Mouse (Mus musculus): ENCODE measurements at regions not wholly inside any gene's neighbourhood (a gene's known extent, or its start where the extent isn't known, plus 50 kb on each side); places are given as distances from the start of the nearest gene placed in this dataset.
A peak's percentile ranks its signal among the peaks of the same experiment; 100 is the strongest.

DNA sequence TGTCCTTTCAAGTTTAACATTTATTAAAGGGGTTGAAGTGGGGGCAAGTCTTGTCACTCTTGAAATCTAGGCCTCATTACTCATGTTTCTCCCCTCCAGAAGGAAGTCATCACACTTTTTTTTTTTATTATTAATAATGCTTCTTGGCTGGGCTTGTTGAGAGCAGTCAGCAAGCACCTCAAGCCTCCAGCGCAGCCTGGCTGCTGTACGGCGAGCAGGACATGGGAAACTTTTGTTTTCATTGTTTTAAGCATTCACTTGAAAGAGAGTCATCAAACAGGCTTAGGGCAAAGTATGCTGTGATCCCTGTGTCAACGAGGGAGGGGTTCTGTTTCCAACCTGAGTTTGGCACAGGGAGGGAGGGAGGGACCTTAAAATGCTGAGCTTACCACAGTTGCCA, 178.7 kb downstream of the Gm12728 start:
- no peak for DNase-seq (ENCODE audit: extremely low spot score, low spot score)

DNA sequence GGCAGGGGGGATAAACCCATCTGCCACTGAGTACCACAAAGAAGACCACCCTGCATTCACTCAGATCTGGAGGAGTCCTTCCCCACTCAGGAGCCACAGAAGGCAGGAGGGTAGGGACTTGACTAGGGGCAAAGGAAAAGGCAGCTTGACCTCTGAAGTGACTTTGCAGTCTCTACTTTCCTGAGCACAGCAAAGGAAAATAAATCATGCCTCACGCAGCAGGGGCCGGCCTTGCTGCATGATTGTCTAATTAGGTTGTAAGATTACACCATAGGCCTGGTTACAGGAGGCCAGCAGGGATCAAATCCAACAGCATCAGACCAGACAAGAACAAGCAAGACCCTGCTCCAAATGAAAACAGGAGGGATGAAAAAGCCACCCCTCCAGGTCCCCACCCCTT, 180.0 kb downstream of the Gm12728 start:
- DNase-seq (ENCODE audit: extremely low spot score, low spot score) = peak; percentile 44

DNA sequence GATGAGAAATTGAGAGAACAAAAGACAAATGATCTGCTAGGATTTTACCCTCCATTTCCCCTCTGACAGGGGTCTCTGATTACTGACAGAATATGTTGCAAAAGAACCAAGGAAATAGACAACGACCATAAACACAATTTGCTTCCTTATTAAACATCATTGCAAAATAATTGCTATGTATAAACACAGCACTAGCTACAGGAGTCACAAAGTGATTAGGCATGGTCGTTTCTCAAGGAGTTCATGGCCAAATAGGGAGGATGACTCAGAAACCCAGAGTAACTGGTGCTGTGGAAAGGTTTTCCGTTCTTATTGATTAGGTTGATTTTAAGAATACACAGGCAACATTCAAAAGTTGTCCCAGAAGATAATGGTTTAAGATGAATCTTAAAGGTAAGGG, 180.4 kb downstream of the Gm12728 start:
- no peak for DNase-seq (ENCODE audit: extremely low spot score, low spot score)

DNA sequence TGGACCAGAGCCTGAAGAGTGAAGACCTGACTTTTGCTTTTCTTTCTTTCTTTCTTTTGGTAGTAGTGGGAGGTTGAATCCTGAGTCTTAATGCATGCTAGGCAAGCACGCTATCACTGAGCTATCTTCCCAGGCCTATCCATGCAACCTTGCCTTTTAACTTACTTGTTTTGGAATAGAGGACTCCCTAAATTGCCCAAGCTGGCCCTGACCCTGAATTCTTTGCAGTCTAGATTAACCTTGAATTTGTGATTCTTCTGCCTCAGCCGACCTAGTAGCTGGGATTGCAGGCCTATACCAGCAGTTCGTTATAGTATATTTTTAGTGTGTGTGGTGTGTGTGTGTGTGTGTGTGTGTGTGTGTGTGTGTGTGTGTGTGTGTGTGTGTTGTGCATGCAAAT, 183.1 kb downstream of the Gm12728 start:
- DNase-seq (ENCODE audit: extremely low spot score, low spot score) = no peak

DNA sequence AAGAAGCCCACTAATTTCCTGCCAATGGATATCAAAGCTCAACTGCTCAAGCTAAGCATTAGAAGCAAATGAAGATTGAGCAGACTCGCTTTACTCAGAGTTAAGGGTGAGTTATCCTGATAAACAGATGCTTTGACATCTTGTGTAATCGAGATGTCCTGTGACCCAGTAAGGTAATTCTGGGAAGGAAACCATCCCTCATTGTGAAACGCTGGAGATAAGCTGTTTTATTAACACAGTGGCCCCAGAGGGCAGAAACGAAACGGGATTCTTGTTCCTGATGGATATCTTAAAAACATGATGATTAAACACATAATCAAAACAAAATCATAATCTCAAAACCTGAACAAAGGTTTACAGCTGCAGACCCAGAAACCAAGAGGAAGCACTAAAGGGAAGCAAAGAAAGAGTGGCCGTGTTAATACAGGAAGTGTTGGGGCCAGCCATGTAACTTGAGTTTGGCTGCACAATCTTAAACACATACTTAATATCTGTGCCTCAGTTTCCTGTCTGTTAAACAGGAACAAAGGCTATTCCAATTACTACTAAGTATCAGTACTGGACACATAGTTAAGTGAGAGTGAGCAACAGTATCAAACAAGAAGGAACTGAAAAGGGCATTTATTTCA, 184.2 kb downstream of the Gm12728 start:
- DNase-seq (ENCODE audit: extremely low spot score, low spot score) = no peak

DNA sequence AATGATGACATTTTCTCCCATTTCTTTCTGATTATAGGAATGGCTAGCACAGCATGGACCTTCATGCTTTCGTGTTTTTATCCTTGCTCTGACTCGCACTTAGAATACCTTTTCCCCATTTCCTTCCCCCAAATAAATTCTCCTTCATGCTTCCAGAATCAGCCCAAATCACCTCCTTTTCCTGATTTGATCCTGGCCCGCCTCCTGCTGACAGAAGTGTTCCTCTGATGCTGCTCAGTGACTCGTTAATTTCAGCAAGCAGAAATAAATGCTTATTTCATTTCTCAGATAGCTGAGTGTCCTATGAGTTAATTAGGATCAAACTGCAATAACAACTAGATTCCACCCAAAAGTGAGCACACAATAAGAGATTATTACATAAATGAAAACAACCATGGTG, 185.3 kb downstream of the Gm12728 start:
- no peak for DNase-seq (ENCODE audit: extremely low spot score, low spot score)

DNA sequence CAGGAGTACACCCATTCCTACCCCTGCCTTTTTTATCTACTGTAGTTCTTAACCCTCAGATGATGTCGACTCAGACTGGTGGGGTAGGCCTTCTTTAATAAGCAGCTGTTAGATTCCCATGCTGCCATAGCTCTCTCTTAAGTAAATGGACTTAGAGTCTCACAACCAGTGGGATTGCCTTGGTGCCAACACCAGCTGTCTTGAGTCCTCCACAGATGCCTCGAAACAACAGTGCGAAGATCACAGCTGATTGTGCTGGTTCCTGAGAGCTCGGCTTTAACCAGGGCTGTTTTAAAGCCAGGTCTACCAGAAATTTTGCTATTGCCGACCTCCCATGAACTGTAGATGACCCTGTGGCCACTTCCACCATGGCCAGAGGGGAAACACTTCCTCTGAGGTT, 189.4 kb downstream of the Gm12728 start:
- DNase-seq (ENCODE audit: extremely low spot score, low spot score) = no peak

DNA sequence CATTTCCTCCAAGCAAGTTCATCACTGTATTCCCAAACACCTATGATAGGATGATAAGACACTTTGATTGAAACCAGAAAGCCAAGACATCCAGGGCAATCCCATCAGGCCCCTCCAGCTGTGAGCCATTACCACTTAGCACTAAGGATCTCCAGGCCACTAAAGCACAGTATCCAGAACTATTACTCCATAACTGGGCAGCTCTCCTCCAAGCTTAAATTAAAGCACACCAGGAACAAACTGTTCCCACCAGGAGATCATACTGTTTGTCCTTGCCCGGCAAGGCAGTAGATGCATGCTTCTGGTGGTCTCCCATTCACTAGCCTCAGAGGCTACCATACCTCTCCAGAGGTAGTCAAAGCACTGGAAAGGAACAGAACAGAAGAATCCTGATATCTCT, 193.3 kb downstream of the Gm12728 start:
- no peak for DNase-seq (ENCODE audit: extremely low spot score, low spot score)

DNA sequence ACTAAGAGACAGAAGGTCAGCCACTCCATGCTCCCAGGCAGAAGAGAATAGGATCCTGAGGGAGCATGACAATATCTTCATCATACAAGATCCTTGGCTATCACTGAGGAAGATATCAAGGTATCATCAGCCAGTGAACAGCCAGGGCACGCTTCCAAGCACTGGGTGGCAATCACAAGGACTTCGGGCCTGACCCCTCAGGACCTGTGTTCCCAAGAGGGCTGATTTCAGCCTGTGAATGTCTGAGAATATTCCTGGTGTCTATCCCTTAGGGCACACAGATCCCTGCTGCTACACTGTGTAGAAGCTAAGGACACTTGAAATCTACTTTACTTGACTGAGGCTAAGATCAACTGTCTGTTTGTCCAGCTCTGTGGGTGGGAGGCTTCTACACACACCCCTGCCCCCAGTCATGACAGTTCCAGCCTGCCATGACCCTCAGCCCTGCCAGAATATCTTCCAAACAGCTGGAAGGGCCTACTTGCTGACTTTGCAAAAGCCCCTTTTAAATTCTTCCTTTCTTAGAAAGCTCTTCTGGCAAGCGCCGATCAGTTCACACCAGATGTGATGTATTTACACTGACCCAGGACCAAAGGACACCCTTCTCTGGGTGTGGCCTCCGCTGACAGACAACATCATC, 198.4 kb downstream of the Gm12728 start:
- DNase-seq (ENCODE audit: extremely low spot score, low spot score) = no peak

DNA sequence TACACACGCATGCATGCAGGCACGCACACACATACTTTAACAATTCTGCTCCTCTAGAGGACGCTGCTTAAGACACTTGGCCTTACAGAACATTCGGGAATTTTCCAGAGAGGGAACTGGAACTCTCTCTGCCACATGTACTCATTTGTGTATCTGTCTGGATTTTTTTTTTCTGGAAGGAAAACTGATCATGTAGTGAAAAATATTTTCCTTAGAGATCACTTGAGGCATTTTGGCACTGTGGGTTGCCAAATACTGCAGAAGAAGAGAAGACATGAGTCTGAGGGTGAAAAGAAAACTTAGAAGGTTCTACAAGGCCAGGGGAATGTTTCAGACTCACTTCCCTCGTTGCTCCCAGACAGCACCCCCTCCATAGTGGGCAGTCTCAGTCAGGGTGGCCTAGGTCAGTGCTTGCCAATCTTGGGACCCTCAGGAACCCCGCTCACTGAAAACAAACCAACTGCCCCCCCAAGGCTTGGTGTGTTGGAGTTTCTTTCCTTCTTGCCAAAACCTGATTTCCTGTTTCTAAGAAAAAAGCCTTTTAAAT, 203.0 kb downstream of the Gm12728 start:
- no peak for DNase-seq (ENCODE audit: extremely low spot score, low spot score)

DNA sequence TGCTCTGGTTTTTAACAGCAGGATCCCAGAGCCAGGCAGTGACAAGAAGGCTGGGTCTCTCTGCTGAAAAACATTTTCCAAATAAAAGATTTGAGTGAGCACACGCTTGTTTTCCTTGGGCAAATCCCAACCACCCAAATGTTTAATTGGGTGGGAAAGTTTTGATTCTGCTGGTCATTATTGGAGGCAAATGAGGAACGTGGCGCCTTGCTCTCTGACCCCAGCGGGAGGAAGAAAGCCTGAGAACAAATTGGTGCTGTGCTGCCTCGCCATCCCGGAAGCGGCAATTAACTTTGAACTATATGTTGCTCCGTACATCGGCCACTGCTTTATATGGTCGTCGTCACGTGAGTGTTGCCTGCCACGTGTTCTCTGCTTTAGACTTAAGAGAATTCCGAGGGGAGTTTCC, 204.7 kb downstream of the Gm12728 start:
- DNase-seq (ENCODE audit: extremely low spot score, low spot score) = no peak

DNA sequence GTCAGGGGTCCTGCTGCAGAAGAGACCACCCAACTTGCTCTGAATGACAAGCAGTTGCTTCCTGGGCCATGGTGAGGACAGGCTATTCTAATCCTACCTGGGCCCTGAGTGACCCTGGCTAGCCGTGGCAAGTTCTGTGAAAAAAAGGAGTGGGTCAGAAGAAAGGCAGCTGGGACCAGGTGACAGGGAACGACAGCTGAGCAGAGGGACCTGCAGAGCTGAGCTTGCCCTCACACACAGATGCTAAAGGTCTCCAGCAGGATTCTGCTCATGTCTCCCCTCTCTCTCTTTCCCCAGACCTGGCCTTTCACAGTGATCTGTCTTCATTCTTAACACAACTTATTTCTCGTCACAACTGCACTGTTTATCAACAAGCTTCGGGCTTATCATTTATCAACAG, 206.4 kb downstream of the Gm12728 start:
- no peak for DNase-seq (ENCODE audit: extremely low spot score, low spot score)

DNA sequence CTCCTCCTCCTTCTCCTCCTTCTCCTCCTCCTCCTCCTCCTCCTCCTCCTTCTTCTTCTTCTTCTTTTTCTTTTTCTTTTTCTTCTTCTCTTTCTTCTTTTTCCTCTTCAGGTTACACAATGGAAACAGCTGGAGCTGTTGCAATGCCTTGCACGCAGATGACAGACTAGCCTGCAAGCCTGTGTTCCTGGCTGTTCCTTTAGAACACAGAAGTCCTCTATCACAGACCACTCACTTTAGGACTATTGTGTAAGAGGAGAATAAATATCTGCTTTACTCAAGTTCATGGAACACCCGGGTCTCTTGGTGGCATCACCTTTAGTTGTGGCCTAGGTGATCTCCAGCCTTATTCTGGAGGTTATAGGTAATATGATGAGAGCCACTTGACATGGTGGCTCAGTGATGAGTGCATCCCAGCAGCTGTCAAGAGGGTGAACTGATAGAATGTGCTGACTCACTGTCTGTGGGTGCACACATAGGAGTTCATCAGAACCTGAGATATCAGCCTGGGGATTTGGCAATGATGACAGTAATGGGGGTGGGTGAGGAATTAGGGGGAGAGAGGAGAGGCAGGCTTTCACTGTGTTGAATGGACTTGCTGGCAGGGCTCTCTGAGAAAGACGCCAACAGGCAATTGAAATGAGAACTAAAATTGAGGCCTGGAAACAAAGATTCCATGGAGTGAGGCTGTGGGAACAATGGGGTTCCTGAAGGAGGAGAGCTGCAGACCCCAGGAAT, 207.4 kb downstream of the Gm12728 start:
- no peak for DNase-seq (ENCODE audit: extremely low spot score, low spot score)

DNA sequence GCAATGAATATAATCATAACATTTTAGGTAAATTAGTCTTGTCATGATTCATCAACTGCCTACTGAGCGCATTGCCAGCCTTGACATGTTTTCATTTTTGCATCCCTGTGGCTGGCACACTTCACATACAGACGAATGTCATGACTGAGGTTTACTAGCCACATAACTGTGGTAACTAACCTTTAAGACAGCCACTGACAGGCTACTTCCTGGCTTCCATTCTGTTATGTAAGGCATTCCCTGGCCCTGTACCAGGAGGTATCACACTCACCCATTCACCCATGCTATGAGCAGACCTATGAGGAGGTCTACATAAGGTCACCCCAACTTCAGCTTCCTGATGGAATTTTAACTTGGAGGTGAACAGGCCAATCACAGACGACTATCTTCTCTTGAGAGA, 212.8 kb downstream of the Gm12728 start:
- no peak for DNase-seq (ENCODE audit: extremely low spot score, low spot score)

DNA sequence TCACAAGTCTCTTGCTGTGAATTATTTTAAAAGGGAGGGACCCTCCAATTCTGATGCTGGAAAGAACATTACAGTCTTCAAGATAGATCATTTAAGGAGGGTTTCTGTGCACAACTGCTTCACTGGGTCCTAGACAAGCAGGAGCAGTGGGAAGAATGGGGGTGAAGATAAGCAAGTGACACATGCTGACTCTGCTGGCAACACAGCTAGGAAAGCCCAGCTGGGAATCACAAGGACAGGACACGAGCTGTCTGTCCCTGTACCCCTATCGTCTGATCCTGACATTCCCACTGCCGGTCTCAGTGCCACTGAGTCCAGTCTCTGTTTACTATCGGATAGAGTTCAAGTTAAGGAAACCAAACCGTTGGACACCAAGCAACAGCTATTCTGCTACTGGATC, 216.3 kb downstream of the Gm12728 start:
- no peak for DNase-seq (ENCODE audit: extremely low spot score, low spot score)

DNA sequence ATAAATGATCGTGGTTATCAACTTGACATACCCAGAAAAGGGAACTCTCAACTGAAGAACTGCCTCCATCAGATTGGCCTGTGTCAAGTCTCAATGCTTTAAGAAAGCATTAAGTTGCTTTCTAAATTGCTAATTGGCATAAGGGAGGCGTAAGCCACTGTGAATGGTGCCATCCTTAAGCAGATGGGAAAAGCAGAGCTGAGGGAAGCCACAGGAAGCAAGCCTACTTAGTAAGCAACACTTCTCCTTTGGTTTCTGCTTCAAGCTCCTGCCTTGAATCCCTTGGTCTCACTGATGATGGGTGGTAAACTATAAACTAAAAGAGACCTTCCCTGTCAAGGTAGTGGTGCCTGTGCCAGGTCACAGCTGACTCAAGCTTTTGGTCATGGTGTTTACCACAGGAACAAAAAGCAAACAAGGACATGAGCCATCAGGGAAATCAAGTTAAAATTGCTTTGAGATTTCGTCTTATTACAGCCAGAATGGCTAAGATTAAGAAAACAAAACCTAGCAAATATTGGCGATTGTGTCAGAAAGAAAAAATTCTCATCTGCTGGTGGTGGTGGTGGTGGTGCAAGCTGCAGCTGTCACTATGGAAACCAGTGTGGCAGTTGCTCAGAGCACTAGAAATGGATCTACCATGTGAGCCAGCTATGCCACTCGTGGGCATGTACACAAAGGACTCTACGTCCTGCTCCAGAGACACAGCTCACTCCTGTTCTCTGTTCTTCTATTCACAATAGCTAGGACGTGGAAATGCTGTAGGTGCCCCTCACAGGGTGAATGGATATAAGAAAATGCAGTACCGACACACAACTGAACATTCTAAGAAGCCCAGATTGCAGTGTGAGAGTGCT, 217.9 kb downstream of the Gm12728 start:
- no peak for DNase-seq (ENCODE audit: extremely low spot score, low spot score)

DNA sequence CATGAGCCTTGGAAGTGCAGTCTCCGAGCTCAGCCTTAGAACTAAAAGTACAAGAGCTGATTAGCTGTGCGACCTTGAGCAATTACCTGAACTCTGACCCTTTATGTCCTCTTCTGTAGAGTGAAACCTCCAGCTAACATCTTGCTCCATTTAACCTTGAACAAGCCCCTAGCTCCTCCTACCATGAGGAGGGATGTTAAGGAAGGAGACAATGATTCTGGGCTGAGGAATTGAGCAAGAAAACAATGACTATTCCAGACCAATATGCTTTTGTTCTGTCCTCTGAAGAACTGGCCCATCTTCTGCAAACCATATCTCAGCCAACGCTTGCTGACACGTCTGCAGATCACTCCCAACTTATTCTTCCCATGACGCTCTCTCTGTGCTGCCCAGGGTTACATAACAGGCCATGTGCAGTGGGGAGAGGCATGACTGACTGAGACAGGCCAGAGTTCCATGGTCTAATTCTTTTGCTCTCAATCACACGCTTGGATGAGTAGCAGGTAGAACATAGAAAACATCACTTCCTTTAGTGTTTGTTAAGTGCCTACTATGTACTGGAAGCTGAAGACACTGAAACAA, 227.5 kb downstream of the Gm12728 start:
- DNase-seq (ENCODE audit: extremely low spot score, low spot score) = no peak

DNA sequence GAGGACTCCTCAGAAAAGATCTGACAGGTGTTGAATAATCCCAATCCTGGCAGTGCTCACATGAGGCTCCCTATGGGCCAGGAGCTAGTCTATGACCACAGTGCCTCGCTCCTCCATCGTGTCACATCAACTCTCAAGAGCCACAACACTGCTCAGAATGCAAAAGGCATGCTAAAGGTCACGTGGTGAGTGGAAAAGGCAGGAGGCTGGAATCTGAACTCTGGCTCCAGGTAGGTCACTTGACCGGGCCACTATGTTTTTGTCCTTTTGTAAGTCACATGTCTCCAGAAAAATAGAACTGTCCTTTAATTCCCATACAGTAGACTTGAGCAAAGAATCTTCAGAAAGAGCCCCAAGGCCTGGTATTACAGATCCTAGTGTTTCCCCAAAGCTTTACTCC, 229.3 kb downstream of the Gm12728 start:
- DNase-seq (ENCODE audit: extremely low spot score, low spot score) = no peak

DNA sequence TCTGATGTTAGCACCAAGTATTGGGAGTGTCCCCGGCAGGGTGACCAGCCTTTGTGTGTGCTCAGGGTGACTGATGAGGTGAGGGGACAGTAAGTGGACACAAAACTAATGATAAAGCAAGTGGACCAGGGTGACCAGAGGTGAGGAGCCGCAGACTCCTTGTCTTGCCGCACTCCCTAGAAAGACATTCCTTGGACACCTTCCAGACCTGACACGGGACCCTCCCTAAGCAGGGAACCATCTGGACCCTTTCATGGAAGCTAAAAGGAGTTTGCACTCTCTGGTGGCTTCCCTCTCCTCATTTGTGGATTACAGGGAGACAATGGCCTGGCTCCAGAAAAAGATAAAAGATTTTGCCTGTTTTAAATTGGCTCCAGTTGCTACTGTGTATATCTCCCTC, 230.7 kb downstream of the Gm12728 start:
- no peak for DNase-seq (ENCODE audit: extremely low spot score, low spot score)

DNA sequence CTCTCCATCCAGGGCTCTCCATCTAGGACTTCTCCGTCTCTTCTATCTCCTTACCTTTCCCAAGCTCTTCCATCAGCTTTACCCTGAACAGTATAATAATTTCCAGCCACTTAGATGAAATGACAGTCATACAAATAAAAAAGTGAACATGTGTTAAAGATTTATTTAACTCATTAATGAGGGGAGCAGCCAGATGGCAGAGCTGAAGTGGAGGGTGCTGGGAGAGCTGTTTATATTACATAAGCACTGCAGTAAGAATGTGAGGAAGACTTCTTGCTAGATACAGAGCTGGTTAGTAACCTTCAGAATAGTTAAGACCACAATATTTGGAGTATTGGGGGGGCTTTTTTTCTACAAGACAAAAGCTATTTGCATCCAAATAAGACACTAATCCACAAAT, 234.9 kb downstream of the Gm12728 start:
- DNase-seq (ENCODE audit: extremely low spot score, low spot score) = no peak

DNA sequence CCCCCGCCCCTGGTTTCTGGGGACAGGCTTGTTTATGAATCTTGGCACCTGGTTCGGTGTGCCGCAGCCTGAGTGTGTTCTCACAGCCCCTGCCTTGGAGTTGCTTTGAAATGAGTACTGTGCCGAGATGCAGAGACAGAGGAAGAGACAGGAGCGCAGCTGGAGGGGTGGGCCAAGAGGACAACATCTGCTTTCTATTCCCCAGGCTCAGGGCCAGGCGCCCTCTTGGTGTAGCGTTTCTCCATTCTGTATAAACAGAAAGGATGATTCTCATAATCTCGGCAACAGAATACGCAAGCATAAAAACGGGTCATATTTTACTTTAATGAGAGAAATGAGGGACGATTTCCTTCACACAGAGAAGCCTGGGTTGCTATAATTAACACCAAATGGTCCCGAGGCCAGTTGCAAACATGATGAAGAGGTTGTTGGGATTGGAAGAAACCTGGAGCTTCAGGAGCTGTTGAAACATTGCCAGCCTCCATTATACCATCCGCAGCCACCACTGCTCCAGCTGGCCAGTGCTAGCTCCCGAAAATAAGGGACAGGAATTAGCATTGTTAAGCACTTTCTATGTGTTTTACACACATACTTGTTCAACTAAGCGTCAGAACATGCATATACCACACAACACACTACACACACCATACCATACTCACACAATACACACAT, 236.4 kb downstream of the Gm12728 start:
- DNase-seq (ENCODE audit: extremely low spot score, low spot score) = no peak

Data from neural tube, embryonic 10.5 days (tissue).